Mouse (Mus musculus) testis, adult 2 months (tissue): ENCODE measurements around the gene Rragb. TPM values are rescaled to one million over a fixed set of nuclear protein-coding genes. Genes with fewer than 3 reads are reported as not detected.
A peak's percentile ranks its signal among the peaks of the same experiment; 100 is the strongest.

Experiments used
- H3K27ac ChIP-seq: fragments of 200-500 bp; 2 replicates; pipeline ENCODE4 v1.5.1; 2012; ENCODE audit warnings: low read depth, low read length; ENCODE audit not compliant: control insufficient read depth, insufficient read depth
- H3K27me3 ChIP-seq: fragments of 200-500 bp; 2 replicates; pipeline ENCODE4 v1.6.1; 2012; ENCODE audit warnings: mild to moderate bottlenecking, low read length, moderate library complexity; ENCODE audit not compliant: control insufficient read depth, insufficient read depth
- H3K36me3 ChIP-seq: fragments of 200-500 bp; 2 replicates; pipeline ENCODE4 v1.6.1; 2012; ENCODE audit warnings: mild to moderate bottlenecking, low read length; ENCODE audit not compliant: control insufficient read depth, insufficient read depth
- H3K4me1 ChIP-seq: fragments of 200-500 bp; 2 replicates; pipeline ENCODE4 v1.6.1; 2012; ENCODE audit warnings: low read length; ENCODE audit not compliant: control insufficient read depth, insufficient read depth
- H3K4me3 ChIP-seq: fragments of 200-500 bp; 2 replicates; pipeline ENCODE4 v1.5.1; 2012; ENCODE audit warnings: low read depth, mild to moderate bottlenecking, low read length, moderate library complexity, mixed read lengths; ENCODE audit not compliant: control insufficient read depth
- CTCF ChIP-seq: fragments of 200-500 bp; IDR thresholded peaks from 2 replicates; pipeline ENCODE4 v1.5.1; 2012; ENCODE audit warnings: low read depth, mild to moderate bottlenecking, inconsistent platforms, low read length, moderate library complexity; ENCODE audit not compliant: control insufficient read depth, insufficient read depth, insufficient replicate concordance
- POLR2A ChIP-seq: fragments of 200-500 bp; IDR thresholded peaks from 2 replicates; pipeline ENCODE4 v1.6.1; 2012; ENCODE audit warnings: low read depth, mild to moderate bottlenecking, inconsistent platforms, low read length, moderate library complexity; ENCODE audit not compliant: control insufficient read depth
- polyA plus RNA-seq: library from polyadenylated mRNA; depleted of rRNA; stranded (reverse); fragments of >200 nt; gene quantifications from 2 replicates; pipeline ENCODE4 v1.2.3, GENCODE M21; 2012; rRNA removed

The Rragb gene
- 4.8 and 7.7 TPM in 2 replicates for polyA plus RNA-seq

GRCm38 (mm10) chrX:153139734-153140515, at the start of gene Rragb:
Gene Rragb, plus strand, starts transcription at chrX:153139981.
- Histone ChIP-seq H3K27ac (peak within 1 kb of the TSS; percentile 1), H3K36me3 (no peaks in the 10 kb centered on the region), H3K4me1 (no peaks in the 10 kb centered on the region), H3K27me3 (no peaks in the 10 kb centered on the region), H3K4me3 (peak within 1 kb of the TSS; percentile 69)
- TF ChIP-seq POLR2A (peak; percentile 54; the same call in 1 of the 2 replicates), CTCF (no peak)

- H3K27me3 ChIP-seq, result no peaks in the 10 kb centered on the region
- H3K36me3 ChIP-seq, result no peaks in the 10 kb centered on the region
- H3K4me1 ChIP-seq, result no peaks in the 10 kb centered on the region
- no peak within 1 kb of the TSS for H3K27ac ChIP-seq
- H3K4me3 ChIP-seq, result no peak within 1 kb of the TSS
- TF ChIP-seq CTCF, result no peak
- TF ChIP-seq POLR2A, result no peak
These were observed 21.3 kb upstream of the Rragb start, which contains the start of gene Foxr2 for GRCm38 (mm10) chrX:153118486-153118885. Gene Foxr2, plus strand, starts transcription at chrX:153118786.

GRCm38 (mm10) chrX:153119013-153119412, 20.8 kb upstream of the Rragb start:
- Histone ChIP-seq H3K4me3 (no peak overlapping the region), H3K4me1 (no peaks in the 10 kb centered on the region), H3K27ac (no peak overlapping the region), H3K36me3 (no peaks in the 10 kb centered on the region), H3K27me3 (no peaks in the 10 kb centered on the region)
- TF ChIP-seq POLR2A, result no peak
- TF ChIP-seq CTCF, result no peak

- Histone ChIP-seq H3K27ac (no peak overlapping the region), H3K36me3 (no peaks in the 10 kb centered on the region), H3K4me3 (no peak overlapping the region), H3K27me3 (no peaks in the 10 kb centered on the region), H3K4me1 (no peaks in the 10 kb centered on the region)
- TF ChIP-seq CTCF (no peak), POLR2A (no peak)
These were observed 2.9 kb downstream of the Rragb start for GRCm38 (mm10) chrX:153142656-153143055.

- Histone ChIP-seq H3K27ac (no peak overlapping the region), H3K36me3 (no peaks in the 10 kb centered on the region), H3K4me1 (no peaks in the 10 kb centered on the region), H3K4me3 (no peak overlapping the region), H3K27me3 (no peaks in the 10 kb centered on the region)
- TF ChIP-seq CTCF (no peak), POLR2A (no peak)
These were observed 12.0 kb downstream of the Rragb start for GRCm38 (mm10) chrX:153151766-153152165.

GRCm38 (mm10) chrX:153155322-153155721, 15.5 kb downstream of the Rragb start:
- H3K36me3 ChIP-seq, result no peaks in the 10 kb centered on the region
- no peak overlapping the region for H3K4me3 ChIP-seq
- no peak for TF ChIP-seq POLR2A
- TF ChIP-seq CTCF, result no peak; the same call in 1 of the 2 replicates
- no peaks in the 10 kb centered on the region for H3K4me1 ChIP-seq
- H3K27ac ChIP-seq, result no peak overlapping the region
- no peaks in the 10 kb centered on the region for H3K27me3 ChIP-seq

- no peak overlapping the region for H3K4me3 ChIP-seq
- H3K27me3 ChIP-seq, result no peaks in the 10 kb centered on the region
- no peak overlapping the region for H3K27ac ChIP-seq
- no peaks in the 10 kb centered on the region for H3K36me3 ChIP-seq
- TF ChIP-seq CTCF (no peak), POLR2A (no peak)
- no peaks in the 10 kb centered on the region for H3K4me1 ChIP-seq
These were observed 35.0 kb downstream of the Rragb start for GRCm38 (mm10) chrX:153174786-153175185.
